Mouse (Mus musculus) telencephalon, adult 2 months (tissue): ENCODE measurements around the gene Itga6.

Experiments
- DNase-seq: peaks from one replicate; pipeline ENCODE4 v3.0.0-alpha.2; 2011; ENCODE audit warnings: low read depth, low spot score

Itga6 gene

GRCm38 (mm10) chr2:71801691-71802090 is 56.3 kb downstream of the Itga6 start:
- no peak for DNase-seq

- no peak for DNase-seq
These were observed 56.7 kb downstream of the Itga6 start for GRCm38 (mm10) chr2:71802131-71802530.

GRCm38 (mm10) chr2:71805120-71805519 is 59.7 kb downstream of the Itga6 start:
- no peak for DNase-seq

- DNase-seq: no peak
These were observed 60.5 kb downstream of the Itga6 start for GRCm38 (mm10) chr2:71805611-71806567.

GRCm38 (mm10) chr2:71809289-71809860 is 64.0 kb downstream of the Itga6 start:
- no peak for DNase-seq

GRCm38 (mm10) chr2:71810010-71810409 is 64.6 kb downstream of the Itga6 start:
- DNase-seq: no peak

GRCm38 (mm10) chr2:71810906-71811305 is 65.5 kb downstream of the Itga6 start:
- DNase-seq: no peak

GRCm38 (mm10) chr2:71812221-71813021 is 67.0 kb downstream of the Itga6 start:
- DNase-seq: peak; percentile 58

- no peak for DNase-seq
These were observed 67.6 kb downstream of the Itga6 start for GRCm38 (mm10) chr2:71813022-71813358.

- DNase-seq: no peak
These were observed 68.0 kb downstream of the Itga6 start for GRCm38 (mm10) chr2:71813371-71813770.

GRCm38 (mm10) chr2:71814016-71814415 is 68.6 kb downstream of the Itga6 start:
- peak; percentile 16 for DNase-seq

- no peak for DNase-seq
These were observed 69.9 kb downstream of the Itga6 start for GRCm38 (mm10) chr2:71815279-71815678.

GRCm38 (mm10) chr2:71816391-71817041 is 71.1 kb downstream of the Itga6 start:
- peak; percentile 38 for DNase-seq

- DNase-seq: no peak
These were observed 78.7 kb downstream of the Itga6 start for GRCm38 (mm10) chr2:71824146-71824545.

- DNase-seq: no peak
These were observed 82.3 kb downstream of the Itga6 start for GRCm38 (mm10) chr2:71827711-71828110.

- no peak for DNase-seq
These were observed 83.5 kb downstream of the Itga6 start for GRCm38 (mm10) chr2:71828928-71829327.

- no peak for DNase-seq
These were observed 88.2 kb downstream of the Itga6 start for GRCm38 (mm10) chr2:71833626-71834025.

GRCm38 (mm10) chr2:71834371-71834770 is 89.0 kb downstream of the Itga6 start:
- no peak for DNase-seq

- no peak for DNase-seq
These were observed 90.1 kb downstream of the Itga6 start for GRCm38 (mm10) chr2:71835556-71835955.

GRCm38 (mm10) chr2:71836232-71836631 is 90.8 kb downstream of the Itga6 start:
- DNase-seq: no peak

GRCm38 (mm10) chr2:71837261-71837660 is 91.8 kb downstream of the Itga6 start:
- no peak for DNase-seq

- peak; percentile 41 for DNase-seq
These were observed 92.4 kb downstream of the Itga6 start for GRCm38 (mm10) chr2:71837791-71838190.
